ENCODE assay signal across 9 mouse cellular contexts in genomic region chr10:81229735-81230437, GRCm38 (mm10). TPM values are rescaled to one million over a fixed set of nuclear protein-coding genes. Genes with fewer than 3 reads are reported as not detected.
DNase-seq lines count a peak whose midpoint lies in the region; ATAC-seq and TF ChIP-seq lines count a peak whose summit lies in the region.
"Had no signal": no experiment of that assay in that cellular context is flagged by ENCODE, and none has a peak within 500 bp of the region (broad histone marks: within the 10 kb centered on the region; RNA-seq: fewer than 3 reads in every experiment).

No protein-coding gene starts in this region.

- H3K4me2 ChIP-seq in intestine, embryonic 14.5 days (ENCODE audit: low read length) = 0 out of 2 replicates have a peak overlapping the region, but pooled peaks have one; percentile 26
- no peak overlapping the region; the same call in 1 of the 2 replicates for H3K4me2 ChIP-seq in intestine, postnatal 0 days (replicated peaks; ENCODE audit: low read depth)
- H3K4me2 ChIP-seq in forebrain, embryonic 15.5 days (replicated peaks) = peak overlapping the region; percentile 76
- peak overlapping the region; percentile 77 for H3K4me2 ChIP-seq in midbrain, postnatal 0 days (ENCODE audit: low read depth, low read length, poor library complexity, severe bottlenecking)

- H3K4me1 ChIP-seq in intestine, embryonic 14.5 days (replicated peaks; ENCODE audit: control insufficient read depth, insufficient read depth, low read length) = peaks cover 11% of the 10 kb centered on the region
- H3K4me1 ChIP-seq in intestine, postnatal 0 days (replicated peaks; ENCODE audit: control insufficient read depth, insufficient read depth, low read length) = peaks cover 6% of the 10 kb centered on the region; the same call in 1 of the 2 replicates
- peaks cover 48% of the 10 kb centered on the region for H3K4me1 ChIP-seq in forebrain, embryonic 15.5 days
- peaks cover 15% of the 10 kb centered on the region for H3K4me1 ChIP-seq in midbrain, postnatal 0 days (ENCODE audit: insufficient read depth, low read length)

- H3K36me3 ChIP-seq in intestine, embryonic 14.5 days (ENCODE audit: control insufficient read depth, insufficient read depth, low read length) = no peaks in the 10 kb centered on the region
- no peaks in the 10 kb centered on the region for H3K36me3 ChIP-seq in intestine, postnatal 0 days (ENCODE audit: control insufficient read depth, insufficient read depth)
- 0 out of 2 replicates have a peak, but pooled peaks cover 4% of the 10 kb centered on the region for H3K36me3 ChIP-seq in forebrain, embryonic 15.5 days
- H3K36me3 ChIP-seq in midbrain, postnatal 0 days (ENCODE audit: insufficient read depth, low read length) = no peaks in the 10 kb centered on the region

- no peak for TF ChIP-seq CTCF in intestine, postnatal 0 days (IDR thresholded peaks at IDR 0.05; ENCODE audit: low read depth)
- TF ChIP-seq CTCF in midbrain, postnatal 0 days (IDR thresholded peaks at IDR 0.05) = no peak

- WGBS in intestine, embryonic 14.5 days = 14% methylated on average over 20 of the region's 20 CpGs
- 17% methylated on average over 20 of the region's 20 CpGs for WGBS in intestine, postnatal 0 days
- 9% methylated on average over 20 of the region's 20 CpGs for WGBS in forebrain, embryonic 15.5 days
- WGBS in midbrain, postnatal 0 days = 4% methylated on average over 20 of the region's 20 CpGs

- H3K9me3 ChIP-seq in intestine, embryonic 14.5 days (ENCODE audit: control insufficient read depth, low read length) = no peaks in the 10 kb centered on the region
- H3K9me3 ChIP-seq in intestine, postnatal 0 days (ENCODE audit: control insufficient read depth) = no peaks in the 10 kb centered on the region
- no peaks in the 10 kb centered on the region for H3K9me3 ChIP-seq in forebrain, embryonic 15.5 days
- no peaks in the 10 kb centered on the region for H3K9me3 ChIP-seq in midbrain, postnatal 0 days (ENCODE audit: low read length)

- peak overlapping the region; percentile 13 for H3K4me3 ChIP-seq in intestine, embryonic 14.5 days (ENCODE audit: low read depth, low read length)
- no peak overlapping the region for H3K4me3 ChIP-seq in intestine, postnatal 0 days (ENCODE audit: low read depth, low read length)
- H3K4me3 ChIP-seq in forebrain, embryonic 15.5 days = peak overlapping the region; percentile 69
- peak overlapping the region; percentile 76 for H3K4me3 ChIP-seq in midbrain, postnatal 0 days (ENCODE audit: low read depth, low read length)

- no peak overlapping the region for H3K9ac ChIP-seq in intestine, embryonic 14.5 days (ENCODE audit: low read length)
- H3K9ac ChIP-seq in intestine, postnatal 0 days (ENCODE audit: low read depth, low read length) = no peak overlapping the region
- peak overlapping the region; percentile 89 for H3K9ac ChIP-seq in forebrain, embryonic 15.5 days (replicated peaks)
- H3K9ac ChIP-seq in midbrain, postnatal 0 days (replicated peaks; ENCODE audit: low read length, poor library complexity, severe bottlenecking) = peak overlapping the region; percentile 94

- DNase-seq in intestine, embryonic 14.5 days (ENCODE audit: low spot score) = no peak
- peak; percentile 21 for DNase-seq in T-cell, adult 2 months (ENCODE audit: low spot score)
- DNase-seq in midbrain, postnatal 0 days (ENCODE audit: low spot score) = peak; percentile 50
- no peak for DNase-seq in urinary bladder, postnatal 36 days (ENCODE audit: low spot score in 2 of 2)
- no peak for DNase-seq in spleen, postnatal 14 days (ENCODE audit: low spot score in 2 of 2)
- no peak for DNase-seq in Muller cell, postnatal 12 days (ENCODE audit: inconsistent ontology term)

- no peak overlapping the region for H3K27ac ChIP-seq in intestine, embryonic 14.5 days (ENCODE audit: low read depth)
- H3K27ac ChIP-seq in intestine, postnatal 0 days (ENCODE audit: low read depth, low read length) = no peak overlapping the region
- peak overlapping the region; percentile 94 for H3K27ac ChIP-seq in forebrain, embryonic 15.5 days (replicated peaks)
- H3K27ac ChIP-seq in midbrain, postnatal 0 days (ENCODE audit: low read depth, low read length) = peak overlapping the region; percentile 96

- H3K27me3 ChIP-seq in intestine, embryonic 14.5 days (replicated peaks; ENCODE audit: control insufficient read depth, insufficient read depth, low read length) = peaks cover 32% of the 10 kb centered on the region
- H3K27me3 ChIP-seq in intestine, postnatal 0 days (replicated peaks; ENCODE audit: control insufficient read depth, insufficient read depth, low read length) = peaks cover 16% of the 10 kb centered on the region; the same call in 1 of the 2 replicates
- no peaks in the 10 kb centered on the region for H3K27me3 ChIP-seq in forebrain, embryonic 15.5 days
- no peaks in the 10 kb centered on the region for H3K27me3 ChIP-seq in midbrain, postnatal 0 days (ENCODE audit: insufficient read depth, low read length)

- no peak for ATAC-seq in intestine, embryonic 14.5 days (replicated peaks; ENCODE audit: low FRiP score, low TSS enrichment, low read depth)
- ATAC-seq in intestine, postnatal 0 days = no peak
- ATAC-seq in forebrain, embryonic 15.5 days (replicated peaks) = peak; percentile 13
- no peak for ATAC-seq in midbrain, postnatal 0 days (ENCODE audit: low FRiP score)

RNA-seq across cellular contexts. Expression of gene Atcay, which starts 0.7 kb away (rescaled TPM):
- 2.2 and 2.8 TPM in 2 replicates for polyA plus RNA-seq in intestine, embryonic 14.5 days (2014; fragmentation: Nextera tagmentation; extraction: Ambion mirVana)
- polyA plus RNA-seq in intestine, postnatal 0 days (2015; fragmentation: Nextera tagmentation; extraction: Ambion mirVana) = 0.90 and 1.1 TPM in 2 replicates
- 72.6 and 75.3 TPM in 2 replicates for polyA plus RNA-seq in forebrain, embryonic 15.5 days (2015; fragmentation: Nextera tagmentation; extraction: Ambion mirVana)
- total RNA-seq in midbrain, postnatal 0 days (2014; rRNA removed) = 195 and 200 TPM in 2 replicates
- polyA plus RNA-seq in midbrain, postnatal 0 days (2015; fragmentation: Nextera tagmentation; extraction: Ambion mirVana) = 91.4 and 94.1 TPM in 2 replicates

RNA-seq across cellular contexts. Expression of gene Zfr2, which starts 3.1 kb away (rescaled TPM):
- 6.9 and 8.1 TPM in 2 replicates for polyA plus RNA-seq in intestine, embryonic 14.5 days (2014; fragmentation: Nextera tagmentation; extraction: Ambion mirVana)
- 3.2 and 3.4 TPM in 2 replicates for polyA plus RNA-seq in intestine, postnatal 0 days (2015; fragmentation: Nextera tagmentation; extraction: Ambion mirVana)
- 19.5 and 21.2 TPM in 2 replicates for polyA plus RNA-seq in forebrain, embryonic 15.5 days (2015; fragmentation: Nextera tagmentation; extraction: Ambion mirVana)
- 61.3 and 70.2 TPM in 2 replicates for total RNA-seq in midbrain, postnatal 0 days (2014; rRNA removed)
- 24.9 and 25.3 TPM in 2 replicates for polyA plus RNA-seq in midbrain, postnatal 0 days (2015; fragmentation: Nextera tagmentation; extraction: Ambion mirVana)

RNA-seq across cellular contexts. Expression of gene Matk, which starts 22.8 kb away (rescaled TPM):
- polyA plus RNA-seq in intestine, embryonic 14.5 days (2014; fragmentation: Nextera tagmentation; extraction: Ambion mirVana) = 2.5 and 4.1 TPM in 2 replicates
- 0.66 and 1.2 TPM in 2 replicates for polyA plus RNA-seq in intestine, postnatal 0 days (2015; fragmentation: Nextera tagmentation; extraction: Ambion mirVana)
- 22.4 TPM in 2 replicates for polyA plus RNA-seq in forebrain, embryonic 15.5 days (2015; fragmentation: Nextera tagmentation; extraction: Ambion mirVana)
- total RNA-seq in midbrain, postnatal 0 days (2014; rRNA removed) = 110 and 114 TPM in 2 replicates
- polyA plus RNA-seq in midbrain, postnatal 0 days (2015; fragmentation: Nextera tagmentation; extraction: Ambion mirVana) = 96.9 and 108 TPM in 2 replicates

RNA-seq across cellular contexts. Expression of gene Nmrk2, which starts 28.0 kb away (rescaled TPM):
- 0.22 TPM in 2 replicates for polyA plus RNA-seq in intestine, embryonic 14.5 days (2014; fragmentation: Nextera tagmentation; extraction: Ambion mirVana)
- 0.08 and 0.10 TPM in 2 replicates for polyA plus RNA-seq in intestine, postnatal 0 days (2015; fragmentation: Nextera tagmentation; extraction: Ambion mirVana)
- 0.11 TPM in 1 of 2 replicates, not detected in the other for polyA plus RNA-seq in forebrain, embryonic 15.5 days (2015; fragmentation: Nextera tagmentation; extraction: Ambion mirVana)
- total RNA-seq in midbrain, postnatal 0 days (2014; rRNA removed) = not detected in 2 replicates
- polyA plus RNA-seq in midbrain, postnatal 0 days (2015; fragmentation: Nextera tagmentation; extraction: Ambion mirVana) = 0.14 TPM in 1 of 2 replicates, not detected in the other
- polyA plus RNA-seq: large intestine, adult 2 months had no signal

RNA-seq across cellular contexts. Expression of gene Mrpl54, which starts 36.8 kb away (rescaled TPM):
- 253 and 260 TPM in 2 replicates for polyA plus RNA-seq in intestine, embryonic 14.5 days (2014; fragmentation: Nextera tagmentation; extraction: Ambion mirVana)
- polyA plus RNA-seq in intestine, postnatal 0 days (2015; fragmentation: Nextera tagmentation; extraction: Ambion mirVana) = 268 and 287 TPM in 2 replicates
- polyA plus RNA-seq in forebrain, embryonic 15.5 days (2015; fragmentation: Nextera tagmentation; extraction: Ambion mirVana) = 97.3 and 104 TPM in 2 replicates
- 145 and 164 TPM in 2 replicates for total RNA-seq in midbrain, postnatal 0 days (2014; rRNA removed)
- 162 and 179 TPM in 2 replicates for polyA plus RNA-seq in midbrain, postnatal 0 days (2015; fragmentation: Nextera tagmentation; extraction: Ambion mirVana)

Comparison
In these comparisons a context has a peak if more than half of its experiments do, and no peak if none do; other contexts are left out.
1. DNase-seq: peak in T-cell, adult 2 months (single experiment) and midbrain, postnatal 0 days (single experiment); none in intestine, embryonic 14.5 days (single experiment), urinary bladder, postnatal 36 days (0 of 2), spleen, postnatal 14 days (0 of 2) and Muller cell, postnatal 12 days (single experiment).
2. H3K27ac ChIP-seq: peak in forebrain, embryonic 15.5 days (single experiment) and midbrain, postnatal 0 days (single experiment); none in intestine, embryonic 14.5 days (single experiment) and intestine, postnatal 0 days (single experiment).
3. H3K9ac ChIP-seq: peak in forebrain, embryonic 15.5 days (single experiment) and midbrain, postnatal 0 days (single experiment); none in intestine, embryonic 14.5 days (single experiment) and intestine, postnatal 0 days (single experiment).
4. RNA of gene Atcay, which starts 0.7 kb away (polyA plus RNA-seq): 91.4 to 94.1 TPM in midbrain, postnatal 0 days and 72.6 to 75.3 TPM in forebrain, embryonic 15.5 days; 2.2 to 2.8 TPM in intestine, embryonic 14.5 days and 0.90 to 1.1 TPM in intestine, postnatal 0 days; every median in the first group is over 10 times any median in the second.